Mouse (Mus musculus) adrenal gland, postnatal 36 days (tissue): ENCODE results near the gene Pbx1. TPM values are rescaled to one million over a fixed set of nuclear protein-coding genes. Genes with fewer than 3 reads are reported as not detected.
A peak's percentile ranks its signal among the peaks of the same experiment; 100 is the strongest.

Experiments used
- DNase-seq, 2 experiments: peaks; one replicate each; pipeline ENCODE4 v3.0.0; 2021; ENCODE audit warnings: mixed read lengths in 1 of 2
- total RNA-seq, 2 experiments: library from RNA; stranded (reverse); gene quantifications; 2 replicates each; pipeline ENCODE4 v1.2.3; 2021

The Pbx1 gene
- total RNA-seq, 2 experiments from 2014 or later, result 162 to 190 TPM

DNA sequence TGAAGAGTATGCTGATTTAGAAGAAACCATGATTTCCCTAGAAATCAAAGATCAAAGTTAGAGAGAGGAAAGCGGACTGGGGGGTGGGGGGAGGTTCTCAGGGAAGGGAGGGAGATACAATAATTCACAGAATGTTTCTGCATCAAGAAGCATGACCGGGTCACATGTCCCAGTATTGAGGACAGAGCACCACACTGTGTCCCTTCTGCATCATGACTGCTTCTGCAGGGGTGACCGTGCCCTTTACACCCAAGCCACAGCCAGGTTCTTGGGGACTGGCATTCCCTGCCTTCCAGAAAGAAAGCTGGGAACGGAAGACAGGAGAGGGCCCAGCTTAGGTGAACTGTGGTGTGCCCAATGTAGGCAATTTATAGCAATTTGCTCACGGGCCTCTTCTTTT lies 207.9 kb downstream of the Pbx1 start:
- no peak for DNase-seq

DNA sequence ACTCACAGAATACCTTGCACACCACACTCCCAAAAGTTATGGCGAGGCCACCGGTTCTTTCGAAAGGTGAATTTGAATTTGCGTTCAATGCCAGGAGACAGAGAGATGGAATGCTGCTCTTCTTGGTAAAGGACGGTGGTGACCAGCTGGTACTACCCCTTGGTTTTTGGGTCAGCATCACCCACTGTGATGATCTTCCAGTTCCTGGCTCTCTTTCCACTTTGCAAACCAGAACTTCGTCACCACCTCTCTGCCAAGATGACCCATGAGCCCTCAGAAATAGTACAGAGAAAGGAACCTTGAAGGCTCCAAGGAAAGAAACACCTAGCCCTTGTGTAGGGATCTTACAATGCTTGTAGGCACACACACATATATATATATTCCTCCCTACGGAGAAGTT lies 209.3 kb downstream of the Pbx1 start:
- DNase-seq, result no peak

DNA sequence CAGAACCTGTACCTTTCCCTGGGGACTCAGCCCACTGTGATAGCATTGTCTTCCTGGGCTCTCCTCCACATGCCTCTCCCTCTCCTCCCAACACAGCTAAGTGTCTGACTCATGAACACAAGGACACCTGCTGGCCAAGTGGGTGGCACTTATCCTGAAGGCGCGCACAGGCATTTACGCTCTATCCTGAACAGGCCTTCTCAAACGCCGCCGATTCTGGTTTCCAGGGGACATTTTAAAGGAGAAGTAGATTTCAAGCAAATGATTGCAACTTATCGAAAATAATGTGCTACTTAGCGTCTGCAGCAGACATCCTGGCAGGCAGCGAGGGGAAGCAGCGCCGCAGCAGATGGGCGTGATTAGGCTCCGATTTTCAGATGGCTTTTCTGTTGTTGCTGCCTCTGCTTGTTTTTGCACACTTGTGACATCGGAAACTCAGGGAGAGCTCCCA lies 211.0 kb downstream of the Pbx1 start:
- DNase-seq, result peak; percentile 36 to 42

DNA sequence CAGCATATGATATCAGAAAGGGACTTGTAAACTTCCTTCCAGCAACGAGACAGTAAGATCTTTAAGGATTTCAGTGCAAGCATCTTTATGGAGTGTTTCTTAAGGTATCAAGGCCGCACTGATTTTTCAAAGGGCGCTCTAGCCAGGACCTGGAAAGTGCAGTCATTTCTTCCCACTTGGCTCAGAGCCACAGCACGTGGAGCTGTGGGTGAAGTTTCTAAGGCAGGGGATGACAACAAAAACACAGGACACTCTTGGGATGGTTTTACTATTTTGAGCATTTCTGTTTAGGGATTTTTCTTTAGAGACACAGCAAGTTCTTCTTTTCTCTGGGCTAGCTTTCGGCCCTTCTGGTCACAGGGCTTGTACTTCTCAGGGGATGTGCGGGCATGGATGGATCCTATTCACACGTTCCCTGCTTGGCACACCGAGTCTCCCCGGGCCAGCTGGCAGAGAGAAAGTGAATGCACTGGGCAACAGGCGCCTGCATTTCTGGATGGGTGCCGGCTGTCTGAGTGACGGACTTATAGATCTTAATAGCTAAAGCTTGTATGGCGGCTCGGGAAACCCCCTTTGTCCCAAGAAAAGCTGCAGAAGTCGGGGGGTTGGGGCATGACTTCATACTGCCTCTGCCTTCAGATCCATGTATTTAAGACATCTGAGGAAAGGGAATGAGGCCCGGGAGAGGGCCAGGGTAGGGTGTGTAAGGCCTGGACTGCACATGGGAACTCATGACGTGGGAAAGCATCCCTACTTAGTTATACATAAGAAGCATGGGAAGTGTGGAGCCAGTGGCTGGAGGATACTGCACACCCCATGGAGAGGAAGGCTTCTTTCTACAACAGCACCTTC lies 215.9 kb downstream of the Pbx1 start:
- DNase-seq, result peak; percentile 54 to 62

DNA sequence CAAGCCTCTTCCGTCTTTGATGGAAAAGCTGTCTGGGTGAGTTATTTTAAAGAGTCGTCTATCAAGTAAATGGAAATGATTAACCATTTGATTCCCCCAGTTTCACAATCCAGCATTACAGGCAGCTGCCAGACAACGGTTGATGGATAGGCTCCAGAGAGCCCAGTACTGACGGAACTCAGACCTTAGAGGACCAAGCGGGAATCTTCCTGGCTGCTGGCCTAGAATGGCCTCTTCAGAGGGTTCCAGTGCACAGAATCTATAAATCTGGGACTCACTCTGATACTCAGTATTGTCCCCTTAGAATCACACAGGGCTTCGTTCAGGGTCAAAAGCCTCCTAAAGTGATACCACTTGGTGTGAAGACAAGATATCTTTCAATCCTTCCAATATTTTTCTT lies 216.6 kb downstream of the Pbx1 start:
- DNase-seq, result peak in 1 of 2 experiments; percentile 37

DNA sequence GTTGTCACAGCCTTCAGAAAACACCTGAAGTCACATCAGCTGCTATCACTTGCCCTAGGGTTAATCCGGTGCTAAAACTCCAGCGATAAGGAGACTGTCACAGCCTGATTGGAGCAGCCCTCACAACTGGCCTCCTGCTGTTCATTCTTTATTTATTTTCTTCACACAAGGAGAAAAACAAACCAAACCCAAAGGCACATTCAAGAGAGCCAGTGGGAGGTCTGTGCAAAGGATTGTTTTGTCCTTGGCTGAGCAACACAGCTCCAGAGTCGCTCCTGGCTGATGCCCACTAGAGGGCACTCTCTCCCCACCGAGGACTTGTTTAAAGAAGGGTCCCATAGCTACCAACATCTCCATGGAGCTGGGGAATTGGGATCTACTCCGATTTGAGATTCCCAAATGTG lies 218.0 kb downstream of the Pbx1 start:
- peak; percentile 74 to 84 for DNase-seq

DNA sequence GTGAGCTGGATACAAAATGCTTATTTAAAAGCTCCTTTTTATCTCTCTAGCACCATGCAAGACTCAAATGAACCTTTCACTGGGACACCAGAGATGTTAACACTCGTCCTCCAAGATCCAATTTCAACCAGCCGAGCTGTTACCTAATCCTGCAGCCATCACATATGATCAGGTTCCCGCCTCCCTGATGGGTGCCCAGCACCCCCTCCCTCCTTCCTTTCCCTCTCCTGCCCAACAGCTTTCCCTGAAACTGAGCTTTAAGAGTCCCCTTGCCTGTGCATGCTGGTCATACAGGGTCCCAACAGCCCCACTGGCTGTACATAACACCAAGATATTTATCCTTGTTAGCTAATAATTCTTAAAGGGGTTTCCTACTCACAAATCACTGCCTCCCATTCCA lies 218.5 kb downstream of the Pbx1 start:
- no peak for DNase-seq

DNA sequence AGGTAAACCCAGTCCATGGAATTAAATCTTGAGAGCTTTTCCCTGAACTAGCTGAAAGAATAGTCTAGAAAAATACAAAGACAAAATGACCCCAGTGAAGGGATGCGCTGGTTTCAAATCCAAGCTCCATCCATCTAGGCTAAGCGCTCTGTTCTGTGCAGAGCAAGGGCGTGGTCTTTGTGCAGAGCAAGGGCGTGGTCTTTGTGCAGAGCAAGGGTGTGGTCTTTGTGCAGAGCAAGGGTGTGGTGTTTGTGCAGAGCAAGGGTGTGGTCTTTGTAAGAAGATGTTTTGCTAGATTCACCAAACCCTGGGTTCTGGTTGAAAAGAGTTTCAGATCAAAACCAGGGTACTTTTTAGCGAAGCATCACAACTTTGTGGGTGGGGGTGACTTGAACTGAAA lies 221.7 kb downstream of the Pbx1 start:
- no peak for DNase-seq

DNA sequence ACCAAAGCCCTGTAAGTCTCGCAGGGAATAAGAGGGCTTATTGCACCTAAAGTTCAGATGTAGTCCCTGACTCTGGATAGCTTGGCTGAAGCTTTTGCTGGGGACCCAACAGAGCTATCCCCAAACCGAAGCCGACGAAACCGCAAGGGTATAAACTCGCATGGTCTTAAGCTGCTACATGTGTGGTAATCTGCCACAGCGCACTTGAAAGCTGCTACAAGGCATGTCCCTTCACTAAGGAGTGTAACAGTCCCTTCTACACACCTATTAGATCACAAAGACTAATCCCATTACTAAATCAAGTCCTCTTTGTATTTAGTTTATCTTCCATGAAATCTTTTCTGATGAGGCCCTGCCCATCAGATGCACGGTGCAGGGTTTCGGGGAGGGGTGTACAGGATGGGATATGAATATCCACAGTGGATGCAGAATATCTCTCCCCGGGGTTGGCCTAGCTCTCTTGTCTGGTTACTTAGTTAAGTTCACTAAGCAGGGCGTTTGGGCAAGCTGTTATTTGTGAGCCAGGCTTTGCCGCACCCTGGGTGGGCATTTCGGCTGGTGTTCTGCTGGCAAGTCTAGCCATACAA lies 231.4 kb downstream of the Pbx1 start:
- no peak for DNase-seq

DNA sequence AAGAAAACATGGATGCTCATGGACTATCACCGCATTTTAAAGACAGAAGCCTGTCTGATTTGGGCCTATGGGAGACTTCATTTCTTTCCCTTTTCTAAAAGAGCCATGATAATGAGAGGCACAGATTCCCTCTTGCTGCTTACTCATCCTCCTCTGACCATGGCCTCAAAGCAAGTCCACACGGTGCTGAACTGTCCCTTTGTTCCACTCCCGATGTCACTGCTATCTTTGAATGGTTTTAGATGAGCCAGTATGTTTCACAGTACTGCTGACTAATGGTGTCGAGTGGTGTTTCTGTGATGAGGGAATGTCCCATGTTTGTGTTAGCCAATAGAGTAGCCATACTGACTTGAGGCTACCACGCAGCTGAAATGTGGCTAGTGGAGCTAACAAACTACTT lies 233.8 kb downstream of the Pbx1 start:
- DNase-seq, result no peak

DNA sequence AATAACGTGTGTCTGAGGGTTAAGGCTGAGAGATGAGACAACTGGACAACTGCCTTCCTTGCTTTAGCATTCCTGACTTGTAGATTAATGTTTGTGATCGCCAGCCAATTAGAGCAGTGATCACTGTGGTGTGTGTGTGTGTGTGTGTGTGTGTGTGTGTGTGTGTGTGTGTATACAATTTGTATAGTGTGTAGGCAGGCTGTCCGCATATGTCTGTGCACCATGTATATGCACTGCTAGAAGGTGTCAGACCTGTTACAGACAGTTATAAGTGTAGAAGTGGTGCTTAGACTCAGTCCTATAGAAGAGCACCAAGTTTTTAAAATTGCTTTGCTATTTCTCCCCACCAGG lies 234.2 kb downstream of the Pbx1 start:
- DNase-seq, result no peak

DNA sequence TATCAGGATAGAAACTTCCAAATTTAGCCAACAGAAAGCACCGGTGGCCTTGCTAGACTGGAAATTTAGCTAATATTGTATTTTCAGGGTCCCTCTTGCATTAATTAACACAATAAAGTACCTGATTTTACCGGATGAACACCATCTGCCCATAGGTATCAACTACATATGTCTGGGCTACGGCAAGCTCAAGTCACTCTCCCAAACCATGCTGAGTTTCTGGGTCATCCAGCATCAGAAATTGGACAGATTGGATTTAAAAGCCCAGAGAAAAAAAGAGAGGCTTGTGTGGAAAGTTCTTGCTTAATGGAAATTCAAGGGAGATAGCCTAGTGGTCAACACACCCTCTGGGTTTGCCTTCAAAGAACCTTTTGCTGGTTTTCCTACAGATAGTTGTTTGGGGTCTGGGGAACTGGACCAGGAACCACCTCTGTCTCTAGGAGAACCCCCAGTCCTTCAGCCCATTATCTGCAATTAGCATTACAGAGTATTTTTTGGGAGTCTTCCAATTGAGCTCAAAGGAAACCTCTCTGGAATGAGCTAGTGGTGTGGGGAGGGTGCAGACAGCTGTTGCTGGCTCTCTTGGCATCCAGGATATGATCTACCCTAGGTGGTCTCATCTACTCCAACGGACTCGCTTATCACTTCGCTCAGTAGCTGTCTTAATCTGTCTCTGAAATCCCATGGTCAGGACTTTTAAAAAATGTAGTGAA lies 234.7 kb downstream of the Pbx1 start:
- no peak for DNase-seq

DNA sequence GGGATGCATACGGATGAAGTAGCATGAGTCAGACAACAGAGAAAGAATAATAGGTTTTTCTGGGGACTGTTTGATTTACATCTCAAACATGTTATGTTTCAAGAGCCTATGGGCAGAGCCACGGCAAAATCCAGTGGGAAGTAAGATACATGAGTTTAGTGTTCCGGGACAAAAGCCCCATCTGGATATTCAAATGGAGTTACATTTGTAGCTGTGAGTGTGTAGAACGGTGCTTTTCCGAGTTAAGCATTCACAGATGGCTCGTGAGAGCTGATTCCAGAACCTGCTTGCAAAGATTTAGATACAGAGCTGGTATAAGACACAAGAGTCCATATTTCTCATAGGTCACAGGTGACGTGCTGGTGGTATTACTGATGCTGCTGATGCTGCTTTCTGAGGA lies 238.7 kb downstream of the Pbx1 start:
- no peak for DNase-seq

DNA sequence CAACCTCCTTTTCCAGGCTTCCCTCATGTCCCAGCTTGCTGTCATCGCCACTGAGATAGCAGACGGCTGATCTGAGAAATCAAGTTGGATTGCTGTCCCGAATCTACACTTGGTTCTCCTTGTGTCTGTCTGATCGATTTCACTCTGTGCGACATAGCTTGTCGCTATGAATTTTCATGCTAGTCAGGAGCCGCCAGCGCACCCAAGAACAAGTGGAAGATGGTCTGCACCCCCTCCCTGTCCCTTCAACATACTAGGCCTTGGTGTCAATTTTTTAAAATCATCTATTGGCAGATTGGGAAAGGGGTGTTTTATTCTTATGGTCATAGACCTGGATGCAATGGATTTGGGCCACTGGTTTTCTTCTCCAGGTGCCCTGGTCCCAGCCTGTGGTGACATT lies 249.3 kb downstream of the Pbx1 start:
- DNase-seq, result no peak

DNA sequence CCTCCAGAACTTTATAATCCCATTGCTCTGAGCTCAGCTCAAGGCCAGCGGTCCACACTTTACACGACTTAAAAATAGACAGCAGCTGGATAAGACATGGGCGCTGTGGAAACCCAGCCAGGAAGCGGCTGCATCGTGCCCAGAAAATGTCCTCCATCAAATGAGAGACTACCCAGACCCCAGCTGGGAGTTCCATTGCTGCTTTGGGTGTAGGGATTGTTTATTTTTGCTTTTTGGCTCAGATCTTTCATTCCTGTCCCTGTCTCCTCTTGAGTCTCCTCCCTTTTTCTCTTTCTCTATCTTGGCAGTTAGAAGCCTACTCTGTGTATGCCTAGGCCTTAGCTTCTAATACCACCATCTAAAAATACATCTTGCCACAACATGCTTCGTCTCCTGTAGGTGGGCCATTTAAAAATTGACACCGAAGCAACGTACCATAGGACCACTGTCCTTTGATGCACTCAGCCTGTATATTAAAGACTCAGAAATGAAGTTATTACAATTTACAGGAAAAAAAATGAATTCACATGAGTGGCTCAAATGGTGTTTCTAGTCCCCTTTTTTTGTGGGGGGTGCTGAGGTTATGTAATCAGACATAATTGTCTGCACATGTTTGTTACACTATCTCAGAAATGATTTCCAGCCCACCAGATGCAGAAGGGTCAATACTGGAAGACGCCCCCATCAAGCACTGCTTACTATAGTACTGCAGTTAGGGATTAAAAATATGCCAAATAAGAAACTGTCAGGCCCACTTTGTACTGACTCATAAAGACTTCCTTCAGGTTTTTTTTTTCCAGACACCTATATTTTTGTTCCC lies 251.2 kb downstream of the Pbx1 start:
- DNase-seq, result no peak

DNA sequence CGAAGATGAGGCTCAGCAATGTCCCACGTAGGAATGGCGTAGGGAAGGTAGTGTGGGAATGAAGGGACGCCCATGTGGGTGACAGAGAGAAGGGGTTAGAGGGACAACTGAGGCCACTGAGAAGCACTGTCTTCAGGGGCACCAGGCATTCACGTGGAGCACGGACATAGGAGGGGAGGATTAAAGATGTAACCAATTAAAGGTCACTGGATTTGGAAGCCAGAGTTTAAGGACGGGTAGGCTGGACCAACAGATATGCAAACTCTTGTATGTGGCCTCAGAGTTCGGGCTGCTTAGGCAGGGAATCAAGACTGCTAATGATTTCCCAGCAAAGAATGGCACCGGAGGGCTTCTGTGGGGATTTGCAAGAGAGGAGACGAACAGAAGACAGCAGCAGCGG lies 252.4 kb downstream of the Pbx1 start:
- no peak for DNase-seq

DNA sequence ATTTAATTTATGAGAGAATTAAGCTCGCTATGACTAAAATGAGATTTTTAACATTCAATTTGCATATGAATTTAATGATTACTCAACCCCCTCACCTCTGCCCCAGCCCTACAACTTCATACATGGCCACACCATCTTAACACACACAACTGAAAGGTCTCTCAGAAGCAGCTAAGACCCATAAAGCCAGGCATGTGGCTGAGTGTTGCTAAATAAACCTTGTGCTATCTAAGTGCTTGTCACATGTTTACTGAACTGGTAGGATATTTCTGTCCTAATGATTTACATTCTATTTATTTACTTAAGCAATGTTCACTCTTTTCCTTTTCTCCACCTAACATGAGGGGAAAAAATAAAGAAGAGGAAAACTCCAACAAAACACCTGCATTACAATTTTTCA lies 253.5 kb downstream of the Pbx1 start:
- DNase-seq, result no peak

DNA sequence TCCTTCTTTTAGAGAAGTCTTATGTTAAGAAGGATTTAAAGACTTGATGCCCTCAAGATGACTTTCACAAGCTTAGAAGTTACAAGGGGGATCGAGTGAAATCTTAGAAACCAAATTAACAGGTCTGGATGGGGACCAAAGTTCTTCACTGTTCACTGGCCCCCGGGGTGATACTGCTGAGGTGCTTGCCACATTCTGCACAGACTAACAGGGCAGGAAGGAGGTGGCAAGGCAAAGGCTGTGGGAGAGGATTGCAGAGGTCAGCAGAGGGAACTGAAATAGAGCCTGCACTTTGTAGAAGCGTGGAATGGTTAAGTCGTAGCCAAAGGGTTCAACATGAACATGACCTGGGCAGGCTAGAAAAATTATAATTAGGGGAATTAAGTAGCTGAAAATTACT lies 256.5 kb downstream of the Pbx1 start:
- no peak for DNase-seq

DNA sequence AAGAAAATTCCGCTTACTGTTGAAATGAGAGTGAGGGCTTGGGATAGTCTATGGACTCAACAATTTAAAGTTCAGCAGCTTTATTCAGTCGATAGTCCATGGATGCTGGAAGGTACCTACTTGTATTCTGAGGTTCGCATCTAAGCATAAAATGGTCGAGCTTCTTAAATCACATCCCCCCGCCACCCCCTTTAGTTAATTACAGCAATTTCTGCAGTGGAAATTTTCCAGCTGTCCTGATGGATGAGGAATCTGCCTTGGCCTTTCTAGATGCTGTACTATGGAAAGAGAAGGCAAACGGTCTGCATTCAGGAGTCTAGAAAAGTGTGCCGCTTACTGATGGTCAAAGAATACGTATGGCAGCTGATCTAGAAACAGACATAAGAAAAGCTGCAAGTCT lies 262.3 kb downstream of the Pbx1 start:
- no peak for DNase-seq

DNA sequence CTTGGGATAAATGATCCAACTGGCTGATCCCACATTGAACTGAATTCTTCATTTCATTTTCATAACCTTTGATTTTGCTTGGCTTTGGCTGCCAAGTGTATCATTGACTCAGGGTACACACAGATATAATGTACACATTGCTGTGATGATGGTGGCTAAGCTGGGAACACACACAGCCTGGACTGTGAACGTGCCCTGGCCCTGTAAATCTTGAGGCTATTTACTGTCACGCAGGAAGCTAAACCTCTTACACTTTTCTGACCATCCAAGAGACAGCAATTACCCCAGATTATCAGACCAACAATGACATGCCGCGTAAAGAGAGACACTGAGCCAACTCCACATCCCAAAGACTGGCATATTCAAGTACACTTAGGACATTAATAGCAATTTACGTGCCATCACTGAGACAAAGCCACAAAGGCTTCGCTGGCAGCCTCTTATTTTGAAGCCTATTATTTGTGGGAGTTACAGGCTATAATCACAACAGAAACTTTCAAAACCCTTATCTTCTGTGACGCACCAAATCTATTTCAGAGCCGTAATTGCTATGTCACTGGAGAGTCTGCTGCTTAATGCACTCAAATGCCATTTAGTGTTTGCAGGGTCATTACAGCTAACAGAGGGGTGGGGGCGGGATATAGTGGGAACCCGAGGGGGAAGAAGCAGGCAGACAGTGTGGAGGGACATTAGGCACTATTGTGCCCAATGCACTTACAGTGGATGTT lies 262.9 kb downstream of the Pbx1 start:
- DNase-seq, result no peak

DNA sequence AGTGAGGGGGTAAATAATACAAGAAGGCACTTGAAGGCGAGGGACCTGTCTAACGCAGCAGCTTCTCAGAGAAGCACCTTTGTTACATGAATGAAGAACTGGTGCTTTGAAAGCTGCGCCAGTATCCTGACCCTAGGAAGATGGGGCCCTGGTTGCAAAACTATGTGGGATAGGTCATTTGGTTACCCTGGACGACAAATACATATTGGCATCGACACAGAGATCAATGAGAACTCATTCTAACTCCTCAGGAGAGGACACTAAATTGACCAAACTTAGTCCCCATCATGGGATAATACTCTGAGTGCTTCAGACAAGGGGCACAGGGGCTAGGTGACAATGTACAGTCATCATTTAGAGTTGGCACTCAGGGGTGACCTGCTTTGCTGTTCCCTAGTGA lies 264.3 kb downstream of the Pbx1 start:
- DNase-seq, result no peak

DNA sequence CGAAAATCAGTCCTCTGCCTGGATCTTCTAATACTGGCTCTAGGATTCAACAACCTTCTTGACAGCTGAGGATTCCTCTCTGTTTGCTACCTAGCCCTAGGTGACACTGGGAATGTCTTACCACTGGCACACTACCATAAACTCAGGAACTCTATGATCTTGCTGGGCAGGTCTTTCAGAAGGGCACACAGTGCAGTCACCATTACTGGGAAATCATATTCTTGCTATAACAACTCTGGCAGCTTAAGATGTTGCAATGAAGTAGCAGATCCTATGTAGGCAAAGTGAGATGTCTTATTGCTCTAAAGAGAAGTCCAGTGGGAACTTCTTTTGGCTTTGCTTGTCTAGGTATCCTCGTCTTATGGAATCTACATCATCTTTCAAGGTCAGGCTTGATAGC lies 265.2 kb downstream of the Pbx1 start:
- DNase-seq, result no peak
